Mouse (Mus musculus) cerebellum, postnatal 4 days (tissue): ENCODE data around the gene Pnma3.
A peak's percentile ranks its signal among the peaks of the same experiment; 100 is the strongest.
"Not testable (repeated sequence)": the region's sequence is repeated elsewhere in the genome, so short reads cannot be mapped to it uniquely, and the experiment has no call there.

Experiments
- DNase-seq, 2 experiments: peaks; one replicate each; pipeline ENCODE4 v3.0.0; 2022; ENCODE audit warnings: low spot score in 2 of 2, mixed read lengths in 1 of 2

Gene Pnma3

DNA sequence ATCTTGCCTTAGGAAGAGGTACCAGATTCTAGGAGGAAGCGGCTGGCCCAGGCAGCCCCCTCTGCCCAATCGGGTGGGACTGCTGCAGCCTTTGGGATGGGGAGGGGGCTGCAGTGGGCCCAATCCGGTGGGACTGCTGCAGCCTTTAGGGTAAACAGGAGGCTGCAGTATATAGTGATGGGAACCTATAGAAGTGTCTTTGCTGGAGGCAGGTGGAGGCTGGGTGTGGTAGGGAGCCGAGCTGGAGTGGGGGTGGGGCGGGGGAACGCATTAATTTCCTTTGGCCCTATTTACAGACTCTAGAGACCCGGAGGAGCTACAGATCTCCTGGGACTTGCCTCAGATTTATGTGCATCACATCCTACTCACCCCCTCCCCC, at the start of gene Pnma3:
Gene Pnma3 (plus strand): TSS at position 373 of the 379 bp plus-strand sequence.
- DNase-seq: no peak

DNA sequence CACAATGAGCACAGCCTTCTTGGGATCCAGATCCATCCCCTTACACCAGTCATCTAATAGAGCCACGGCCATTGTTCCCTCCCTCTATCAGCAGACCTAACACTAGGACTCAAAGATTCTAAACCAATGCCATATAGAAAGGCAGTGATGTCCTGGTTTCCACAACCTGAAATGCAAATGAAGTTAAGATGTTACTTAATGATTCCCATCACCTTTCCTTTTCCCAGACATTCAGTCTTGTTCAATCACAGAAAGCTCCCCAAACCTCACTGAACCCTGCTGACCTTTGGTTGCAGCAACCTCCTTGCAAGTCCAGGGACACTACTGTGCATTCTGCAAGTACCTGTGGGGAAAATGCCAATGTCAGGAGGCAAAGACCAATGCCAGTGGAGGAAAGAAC, 27.6 kb upstream of the Pnma3 start, which contains the start of gene Pnma5:
Gene Pnma5 (minus strand): TSS at position 101 of the 400 bp plus-strand sequence.
- DNase-seq: no peak

- DNase-seq: no peak
These were observed 25.8 kb upstream of the Pnma3 start for GRCm38 (mm10) chrX:73038831-73039230.

- no peak for DNase-seq
These were observed 24.9 kb upstream of the Pnma3 start for GRCm38 (mm10) chrX:73039666-73040065.

- peak; percentile 93 to 97 for DNase-seq
These were observed 10.6 kb upstream of the Pnma3 start for GRCm38 (mm10) chrX:73053860-73054563.

GRCm38 (mm10) chrX:73061528-73061927, 3.1 kb upstream of the Pnma3 start:
- no peak for DNase-seq

DNA sequence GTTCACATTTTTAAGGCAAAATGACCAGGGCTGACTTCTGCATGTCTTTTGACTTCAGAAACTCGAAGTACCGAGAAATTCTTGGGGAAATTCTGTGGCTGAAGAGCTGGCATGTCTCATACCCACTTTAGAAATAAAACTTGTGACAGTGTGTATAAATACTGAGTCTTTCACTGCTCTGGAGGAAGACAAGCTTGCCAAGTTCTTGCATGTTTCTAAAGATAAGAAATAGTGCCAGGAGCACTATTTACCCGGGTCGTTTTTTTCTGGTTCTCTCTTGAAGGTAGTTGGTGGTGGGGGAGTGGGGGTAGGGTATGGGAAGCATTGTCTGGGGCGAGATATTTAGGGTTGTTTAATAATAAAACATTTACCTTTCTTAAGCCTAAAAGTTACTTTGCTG, 2.3 kb upstream of the Pnma3 start:
- DNase-seq: no peak

- DNase-seq: peak; percentile 24 to 57
These were observed 824 bp upstream of the Pnma3 start for GRCm38 (mm10) chrX:73063512-73064414.

- not testable (repeated sequence) for DNase-seq
These were observed 2.3 kb downstream of the Pnma3 start for GRCm38 (mm10) chrX:73066765-73067312.

- DNase-seq: not testable (repeated sequence)
These were observed 17.9 kb downstream of the Pnma3 start, which contains the start of gene Xlr4a for GRCm38 (mm10) chrX:73082267-73083055. TSS of gene Xlr4a (minus strand) at chrX:73082478.

DNA sequence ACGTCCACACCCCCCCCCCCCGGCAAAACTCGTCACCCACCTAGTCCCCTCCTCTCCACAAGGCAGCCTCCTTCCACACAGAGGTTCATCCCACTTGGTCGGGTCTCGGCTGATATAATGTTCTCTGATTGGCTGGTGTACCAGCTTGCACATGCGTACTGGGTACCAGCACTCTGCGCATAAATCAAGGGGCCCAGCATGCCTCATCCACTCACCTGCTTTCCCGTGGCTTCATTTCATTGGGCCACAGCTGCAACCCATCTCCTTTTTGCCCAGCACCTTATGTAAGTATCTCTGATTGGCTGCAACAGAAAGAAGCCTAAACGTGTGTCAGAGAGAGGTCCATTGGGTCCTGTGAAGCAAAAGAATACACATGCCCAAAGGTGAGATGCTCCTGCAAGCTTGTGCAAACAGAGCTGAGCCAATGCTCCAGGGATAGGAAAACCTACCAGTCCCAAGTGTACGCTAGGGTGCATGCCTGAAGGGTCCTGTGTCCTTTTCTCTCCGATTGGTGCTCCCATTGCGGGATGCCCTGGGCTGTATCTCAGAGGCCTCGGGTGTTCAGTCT, 32.4 kb downstream of the Pnma3 start, which contains the start of gene Xlr3a:
Gene Xlr3a (minus strand): TSS at position 155 of the 568 bp plus-strand sequence.
- not testable (repeated sequence) for DNase-seq

GRCm38 (mm10) chrX:73116747-73117146, 52.2 kb downstream of the Pnma3 start, which contains the start of gene Gm14685:
TSS of gene Gm14685 (plus strand) at chrX:73117047.
- DNase-seq: not testable (repeated sequence)
